Mouse (Mus musculus): ENCODE data around the gene Grap2.
A peak's percentile ranks its signal among the peaks of the same experiment; 100 is the strongest.
"Not testable (repeated sequence)": the region's sequence is repeated elsewhere in the genome, so short reads cannot be mapped to it uniquely, and the experiment has no call there.

The Grap2 gene

GRCm38 (mm10) chr15:80566696-80567095 is 5.7 kb upstream of the Grap2 start:
- DNase-seq (ENCODE audit: low read depth, low spot score): no peak

- DNase-seq (ENCODE audit: low read depth, low spot score): no peak
These were observed 5.3 kb upstream of the Grap2 start for GRCm38 (mm10) chr15:80567139-80567538.

- no peak for DNase-seq (ENCODE audit: low read depth, low spot score)
These were observed 4.7 kb upstream of the Grap2 start for GRCm38 (mm10) chr15:80567731-80568130.

GRCm38 (mm10) chr15:80569205-80569604 is 3.2 kb upstream of the Grap2 start:
- no peak for DNase-seq (ENCODE audit: low read depth, low spot score)

- no peak for DNase-seq (ENCODE audit: low read depth, low spot score)
These were observed 2.2 kb upstream of the Grap2 start for GRCm38 (mm10) chr15:80570226-80570625.

GRCm38 (mm10) chr15:80571611-80572010 is 783 bp upstream of the Grap2 start:
- no peak for DNase-seq (ENCODE audit: low read depth, low spot score)

GRCm38 (mm10) chr15:80572811-80573520 is 572 bp downstream of the Grap2 start:
- no peak for DNase-seq (ENCODE audit: low read depth, low spot score)

GRCm38 (mm10) chr15:80574211-80575040 is 2.0 kb downstream of the Grap2 start:
- no peak for DNase-seq (ENCODE audit: low read depth, low spot score)

GRCm38 (mm10) chr15:80575817-80576370 is 3.5 kb downstream of the Grap2 start:
- no peak for DNase-seq (ENCODE audit: low read depth, low spot score)

- no peak for DNase-seq (ENCODE audit: low read depth, low spot score)
These were observed 4.1 kb downstream of the Grap2 start for GRCm38 (mm10) chr15:80576415-80576994.

- DNase-seq (ENCODE audit: low read depth, low spot score): peak; percentile 45
These were observed 5.0 kb downstream of the Grap2 start for GRCm38 (mm10) chr15:80577166-80577960.

- peak; percentile 28 for DNase-seq (ENCODE audit: low read depth, low spot score)
These were observed 6.7 kb downstream of the Grap2 start for GRCm38 (mm10) chr15:80579121-80579520.

- DNase-seq (ENCODE audit: low read depth, low spot score): not testable (repeated sequence)
These were observed 8.2 kb downstream of the Grap2 start for GRCm38 (mm10) chr15:80580585-80580984.

GRCm38 (mm10) chr15:80582581-80583495 is 10.4 kb downstream of the Grap2 start:
- no peak for DNase-seq (ENCODE audit: low read depth, low spot score)

GRCm38 (mm10) chr15:80586296-80586695 is 13.9 kb downstream of the Grap2 start:
- DNase-seq (ENCODE audit: low read depth, low spot score): peak; percentile 33

GRCm38 (mm10) chr15:80590641-80591040 is 18.2 kb downstream of the Grap2 start:
- DNase-seq (ENCODE audit: low read depth, low spot score): no peak

- DNase-seq (ENCODE audit: low read depth, low spot score): no peak
These were observed 20.3 kb downstream of the Grap2 start for GRCm38 (mm10) chr15:80592737-80593136.

- no peak for DNase-seq (ENCODE audit: low read depth, low spot score)
These were observed 21.5 kb downstream of the Grap2 start for GRCm38 (mm10) chr15:80593877-80594276.

GRCm38 (mm10) chr15:80598750-80599149 is 26.4 kb downstream of the Grap2 start:
- no peak for DNase-seq (ENCODE audit: low read depth, low spot score)

- DNase-seq (ENCODE audit: low read depth, low spot score): peak; percentile 44
These were observed 26.9 kb downstream of the Grap2 start for GRCm38 (mm10) chr15:80599213-80599750.

All from ES-CJ7 (cell line).